Mouse (Mus musculus) gastrocnemius, postnatal 4 days (tissue): ENCODE results near the gene Zfp113. TPM values are rescaled to one million over a fixed set of nuclear protein-coding genes. Genes with fewer than 3 reads are reported as not detected.
"Not testable (repeated sequence)": the region's sequence is repeated elsewhere in the genome, so short reads cannot be mapped to it uniquely, and the experiment has no call there.

Experiments used
- DNase-seq, 2 experiments: peaks; one replicate each; pipeline ENCODE4 v3.0.0; 2021 to 2022; ENCODE audit warnings: low spot score in 2 of 2, mixed read lengths in 2 of 2
- microRNA-seq: library from miRNA; unstranded; fragments of <30 nt; microRNA quantifications from one replicate; pipeline ENCODE4 v1.2.0, GENCODE M21; 2021
- total RNA-seq, 2 experiments: library from RNA; stranded (reverse); gene quantifications; 2 replicates each; pipeline ENCODE4 v1.2.3; 2021

The Zfp113 gene
- total RNA-seq, 2 experiments from 2014 or later, result 9.9 to 10.3 TPM

DNA sequence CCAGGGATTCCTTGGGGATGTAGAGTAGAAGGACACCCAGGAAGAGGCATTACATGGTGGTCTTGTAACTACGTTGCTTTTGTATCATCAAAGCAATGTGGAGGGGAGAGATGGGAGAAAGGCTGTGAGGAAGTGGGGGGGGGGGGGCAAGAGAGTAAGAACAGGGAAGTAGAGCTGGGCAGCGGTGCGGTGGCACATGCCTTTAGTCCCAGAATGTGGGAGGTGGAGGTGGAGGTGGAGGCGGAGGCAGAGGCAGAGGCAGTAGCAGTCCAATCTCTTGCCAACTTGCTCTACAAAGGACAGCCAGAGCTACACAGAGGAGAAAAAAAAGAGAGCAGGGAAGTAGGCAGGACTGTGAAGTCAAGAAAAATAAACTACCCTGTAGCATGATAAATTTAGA, 17.0 kb downstream of the Zfp113 start:
- DNase-seq, result no peak

DNA sequence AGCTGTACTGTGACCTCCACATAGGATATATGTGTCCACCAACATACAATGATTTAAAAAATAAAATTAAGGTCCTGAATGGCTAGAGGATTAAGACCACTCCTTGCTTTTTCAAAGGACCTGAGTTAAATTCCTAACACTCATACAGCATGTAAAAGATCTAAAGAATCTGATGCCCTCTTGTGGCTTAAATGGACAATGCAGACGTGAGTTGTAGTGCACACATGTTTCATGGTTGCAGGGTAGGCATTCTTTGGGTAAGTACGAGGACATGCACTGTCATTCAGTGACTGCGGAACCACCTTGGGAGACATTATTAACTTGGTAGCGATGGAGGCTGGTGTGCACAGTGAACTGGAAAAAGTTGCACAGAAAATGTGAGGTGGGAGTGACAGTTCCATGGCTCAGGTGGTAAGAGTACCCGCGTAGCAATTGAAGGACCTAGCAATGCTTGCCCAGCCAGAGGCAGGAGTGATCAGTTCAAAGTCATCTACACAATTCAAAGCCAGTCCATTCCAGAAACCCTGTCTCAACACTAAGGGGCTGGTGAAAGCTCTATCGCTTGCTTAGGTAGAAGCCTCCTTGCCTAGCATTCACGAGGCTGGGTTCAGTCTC, 17.5 kb downstream of the Zfp113 start:
- peak in 1 of 2 experiments; percentile 13 for DNase-seq

GRCm38 (mm10) chr5:138137257-138137656, 18.3 kb downstream of the Zfp113 start:
- no peak for DNase-seq

- no peak for DNase-seq
Observed at GRCm38 (mm10) chr5:138132425-138133064, 23.0 kb downstream of the Zfp113 start.

- no peak for DNase-seq
Observed at GRCm38 (mm10) chr5:138118041-138118440, 37.5 kb downstream of the Zfp113 start.

DNA sequence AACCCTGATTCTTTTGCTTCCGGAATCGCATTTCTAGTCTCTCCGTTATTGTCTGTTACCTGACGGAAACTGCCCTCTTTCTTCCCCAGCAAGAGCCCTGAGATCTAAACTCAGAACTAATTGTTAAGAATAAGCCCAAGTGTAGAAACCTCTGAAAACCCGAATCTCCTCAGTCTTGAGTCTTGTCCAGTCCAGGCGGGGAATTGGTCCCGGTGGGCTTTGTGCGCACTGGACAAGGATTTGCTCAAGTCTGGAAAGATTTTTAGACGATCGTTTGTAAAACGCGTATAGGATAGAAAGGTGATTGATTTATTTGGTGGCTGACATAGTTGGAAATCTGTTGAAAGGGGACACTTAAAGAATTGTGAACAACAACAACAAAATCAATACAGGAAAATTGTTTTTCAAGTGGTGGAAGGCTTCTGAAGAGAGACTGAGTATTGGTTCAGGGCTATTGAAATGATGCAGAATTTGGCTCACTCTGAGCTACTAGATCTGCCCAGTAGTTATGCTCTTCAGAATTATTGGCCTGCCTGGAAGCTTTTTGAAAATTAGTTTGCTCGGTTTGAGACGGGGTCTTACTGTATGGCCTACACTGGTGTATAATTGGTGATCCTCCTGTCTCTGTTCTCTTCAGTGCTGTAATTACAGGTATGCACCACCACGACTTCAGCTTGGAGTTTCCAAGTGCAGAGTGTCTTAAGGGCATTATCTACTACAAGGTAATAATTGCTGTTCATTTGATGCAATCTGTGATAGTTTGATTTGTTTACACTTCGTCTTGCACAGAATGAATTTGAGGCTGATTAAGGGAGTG, 38.1 kb downstream of the Zfp113 start:
- no peak for DNase-seq

GRCm38 (mm10) chr5:138116255-138117198, 39.0 kb downstream of the Zfp113 start, which contains the start of gene Zscan21:
Gene Zscan21 (plus strand): TSS chr5:138116903.
- peak; percentile 82 to 89 for DNase-seq

DNA sequence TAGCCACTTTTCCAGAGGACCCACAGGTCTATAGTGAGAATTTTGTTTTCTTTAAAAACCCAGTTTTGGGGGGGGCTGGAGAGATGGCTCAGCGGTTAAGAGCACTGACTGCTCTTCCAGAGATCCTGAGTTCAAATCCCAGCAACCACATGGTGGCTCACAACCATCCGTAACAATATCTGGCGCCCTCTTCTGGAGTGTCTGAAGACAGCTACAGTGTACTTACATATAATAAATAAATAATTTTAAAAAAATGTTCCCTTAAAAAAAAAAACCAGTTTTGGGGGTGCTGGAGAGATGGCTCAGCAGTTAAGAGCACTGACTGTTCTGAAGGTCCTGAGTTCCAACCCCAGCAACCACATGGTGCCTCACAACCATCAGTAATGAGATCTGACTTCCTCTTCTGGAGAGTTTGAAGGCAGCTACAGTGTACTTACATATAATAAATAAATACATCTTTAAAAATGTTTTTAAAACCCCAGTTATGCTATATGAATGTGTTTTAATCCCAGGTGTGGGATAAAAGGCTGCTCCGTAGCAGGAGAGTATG, 45.6 kb downstream of the Zfp113 start:
- DNase-seq, result not testable (repeated sequence)

DNA sequence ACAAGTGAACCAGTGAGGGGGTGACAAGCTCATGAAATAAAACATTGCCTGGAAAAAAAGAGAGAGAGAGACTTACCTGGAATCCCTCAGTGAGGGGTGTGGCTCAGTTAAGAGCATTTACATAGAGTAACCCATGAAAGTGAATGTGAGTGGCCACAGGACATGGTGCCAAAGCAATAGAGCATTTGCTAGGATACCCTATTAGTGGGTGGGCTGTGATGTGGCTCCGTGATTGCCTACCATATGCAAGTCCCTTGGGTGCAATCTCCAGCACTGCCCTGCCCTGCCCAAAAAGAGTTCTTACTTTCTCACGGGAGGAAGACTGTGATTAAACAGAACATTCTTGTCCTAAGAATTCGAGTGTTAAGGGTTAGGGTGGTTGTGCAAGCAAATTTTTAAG, 48.4 kb downstream of the Zfp113 start:
- no peak for DNase-seq

- DNase-seq, result no peak
Observed at GRCm38 (mm10) chr5:138104976-138105375, 50.6 kb downstream of the Zfp113 start.

- no peak for DNase-seq
Observed at GRCm38 (mm10) chr5:138094474-138094873, 61.1 kb downstream of the Zfp113 start.

DNA sequence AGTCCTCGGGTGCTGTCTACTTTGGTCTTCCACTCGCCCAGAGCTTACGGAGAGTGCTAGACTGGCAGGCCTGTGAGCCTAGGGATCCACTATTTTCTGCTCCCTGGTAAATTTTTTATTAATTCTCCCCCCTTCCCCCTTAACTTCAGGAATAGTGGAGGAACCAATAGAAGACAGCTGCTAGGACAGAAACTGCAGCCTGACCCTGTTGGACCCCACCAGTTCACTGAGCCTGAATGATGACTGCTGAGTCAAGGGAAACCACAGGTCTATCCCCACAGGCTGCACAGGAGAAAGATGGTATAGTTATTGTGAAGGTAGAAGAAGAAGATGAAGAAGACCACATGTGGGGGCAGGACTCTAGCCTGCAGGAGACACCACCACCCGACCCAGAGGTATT, 62.8 kb downstream of the Zfp113 start:
- no peak for DNase-seq

DNA sequence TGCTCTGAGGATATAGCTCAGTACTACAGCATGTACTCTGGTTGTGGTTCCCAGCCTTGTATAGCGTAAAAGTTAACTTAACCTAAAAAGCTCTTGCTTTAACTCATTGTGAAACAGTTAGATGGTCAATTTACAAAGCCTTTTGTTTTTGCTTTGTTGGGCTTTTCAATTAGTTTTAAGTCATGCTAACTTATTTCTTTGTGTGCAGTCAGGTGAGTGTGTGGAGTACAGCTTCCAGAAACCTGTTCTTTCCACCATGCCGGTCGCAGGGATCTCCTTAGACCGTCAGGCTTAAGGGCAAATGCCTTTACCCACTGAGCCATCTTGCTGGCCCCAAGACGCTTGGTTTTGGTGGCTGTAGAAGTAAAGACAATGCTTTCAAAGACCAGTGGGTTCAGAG, 64.8 kb downstream of the Zfp113 start:
- DNase-seq, result no peak

GRCm38 (mm10) chr5:138090271-138090670, 65.3 kb downstream of the Zfp113 start:
- no peak for DNase-seq

Small RNA genes within 50 kb of the gene (microRNA-seq; reads per million reads assigned to microRNA genes)
- gene Mir106b, result 675 reads per million, percentile 71 among the genes with 10 or more reads in this experiment
- 350 reads per million, percentile 61 among the genes with 10 or more reads in this experiment for gene Mir25
- gene Mir93, result 1,424 reads per million, percentile 79 among the genes with 10 or more reads in this experiment

Other genes starting within 250 kb of the Zfp113 start
- under 1 TPM in 1 of 2 experiments, not detected in 1; 0.10 TPM for gene Cyp3a13, start 234.1 kb downstream of the Zfp113 start, total RNA-seq
- gene Gjc3, start 192.6 kb downstream of the Zfp113 start, total RNA-seq, result 10 to 100 TPM in 1 of 2 experiments, 1 to 10 TPM in 1; 8.1 to 10.3 TPM
- gene Azgp1, start 174.2 kb downstream of the Zfp113 start, total RNA-seq, result 1 to 10 TPM in 1 of 2 experiments, under 1 TPM in 1; 0.37 to 1.2 TPM
- gene Smok3a, start 134.5 kb downstream of the Zfp113 start, total RNA-seq, result not detected
- not detected for gene Smok3b, start 134.3 kb downstream of the Zfp113 start, total RNA-seq
- gene Smok3c, start 102.5 kb downstream of the Zfp113 start, total RNA-seq, result not detected
- 10 to 100 TPM; 18.7 to 19.4 TPM for gene Zkscan1, start 70.7 kb downstream of the Zfp113 start, total RNA-seq
- 10 to 100 TPM; 19.6 to 23.0 TPM for gene Zscan21, start 38.8 kb downstream of the Zfp113 start, total RNA-seq
- 100 to 1,000 TPM; 141 to 142 TPM for gene Cops6, start 5.3 kb upstream of the Zfp113 start, total RNA-seq
- gene Ap4m1, start 16.3 kb upstream of the Zfp113 start, total RNA-seq, result 10 to 100 TPM; 22.1 to 24.1 TPM
- gene Mcm7, start 16.7 kb upstream of the Zfp113 start, total RNA-seq, result 10 to 100 TPM; 48.6 to 51.9 TPM
- 10 to 100 TPM; 31.0 to 33.6 TPM for gene Taf6, start 31.7 kb upstream of the Zfp113 start, total RNA-seq
- 10 to 100 TPM; 18.9 to 19.9 TPM for gene Cnpy4, start 31.7 kb upstream of the Zfp113 start, total RNA-seq
- 1 to 10 TPM; 5.6 to 5.7 TPM for gene Mblac1, start 38.6 kb upstream of the Zfp113 start, total RNA-seq
- gene Nxpe5, start 70.2 kb upstream of the Zfp113 start, total RNA-seq, result 1 to 10 TPM; 2.3 to 2.4 TPM
- gene Lamtor4, start 99.7 kb upstream of the Zfp113 start, total RNA-seq, result 10 to 100 TPM; 52.9 to 54.9 TPM
- 1 to 10 TPM; 8.0 to 9.5 TPM for gene BC037034, start 108.3 kb upstream of the Zfp113 start, total RNA-seq
- under 1 TPM; 0.36 to 0.69 TPM for gene Gal3st4, start 117.1 kb upstream of the Zfp113 start, total RNA-seq
- not detected for gene Gm43720, start 124.2 kb upstream of the Zfp113 start, total RNA-seq
- gene Gpc2, start 124.3 kb upstream of the Zfp113 start, total RNA-seq, result 1 to 10 TPM; 1.7 to 3.0 TPM
- 1 to 10 TPM in 1 of 2 experiments, under 1 TPM in 1; 0.54 to 1.4 TPM for gene Stag3, start 124.5 kb upstream of the Zfp113 start, total RNA-seq
- gene Pvrig, start 186.2 kb upstream of the Zfp113 start, total RNA-seq, result not detected